Mouse (Mus musculus) CH12.LX (cell line): ENCODE data around the gene Zmynd8. TPM values are rescaled to one million over a fixed set of nuclear protein-coding genes. Genes with fewer than 3 reads are reported as not detected.

Experiments used
- DNase-seq: peaks from one replicate; pipeline ENCODE4 v3.0.0-alpha.2; 2013; ENCODE audit errors: extremely low read depth
- H3K27ac ChIP-seq: 2 replicates; pipeline ENCODE4 v1.5.1; 2012; ENCODE audit warnings: low read depth, mild to moderate bottlenecking, control low read depth, moderate library complexity; ENCODE audit not compliant: insufficient read depth
- H3K27me3 ChIP-seq: replicated peaks from 2 replicates; pipeline ENCODE3; 2012; ENCODE audit warnings: inconsistent platforms
- H3K36me3 ChIP-seq, 2 experiments: replicated peaks in 1 of 2; 2 replicates each; pipeline versions ENCODE3 to v1.6.1; 2012; ENCODE audit warnings: inconsistent platforms in 1 of 2, low read length in 1 of 2, mild to moderate bottlenecking in 1 of 2, mixed read lengths in 1 of 2, moderate library complexity in 1 of 2; ENCODE audit not compliant: control insufficient read depth in 1 of 2, insufficient read depth in 1 of 2
- H3K4me1 ChIP-seq, 2 experiments: 2 replicates each; pipeline ENCODE4 v1.6.1; 2012; ENCODE audit warnings: inconsistent platforms in 1 of 2, moderate library complexity in 1 of 2; ENCODE audit not compliant: insufficient read depth in 2 of 2, control insufficient read depth in 1 of 2
- H3K4me2 ChIP-seq: 2 replicates; pipeline ENCODE4 v1.6.1; 2012; ENCODE audit warnings: low read depth, mild to moderate bottlenecking, control low read depth; ENCODE audit not compliant: poor library complexity, insufficient read depth, severe bottlenecking
- H3K4me3 ChIP-seq, 3 experiments: fragments of 150-350 bp in 1 of 3; sonication (generic) in 1 of 3; replicated peaks in 1 of 3; 2 replicates each; pipeline versions ENCODE3 to v1.5.1; 2011 to 2012; ENCODE audit warnings: low read depth in 2 of 3, low read length in 2 of 3, mild to moderate bottlenecking in 2 of 3, moderate library complexity in 2 of 3, control low read depth in 1 of 3, improper control_type of control experiment in 1 of 3, inconsistent platforms in 1 of 3, mixed read lengths in 1 of 3; ENCODE audit not compliant: poor library complexity in 1 of 3
- H3K79me2 ChIP-seq: replicated peaks from 2 replicates; pipeline ENCODE4 v1.6.1; 2012; ENCODE audit warnings: mild to moderate bottlenecking, moderate library complexity; ENCODE audit not compliant: control insufficient read depth, poor library complexity, insufficient read depth, severe bottlenecking; ENCODE audit errors: extremely low read depth
- H3K9ac ChIP-seq: 2 replicates; pipeline ENCODE4 v1.6.1; 2012; ENCODE audit warnings: low read depth, mild to moderate bottlenecking, control low read depth, moderate library complexity; ENCODE audit not compliant: insufficient read depth
- H3K9me3 ChIP-seq: replicated peaks from 2 replicates; pipeline ENCODE3; 2012; ENCODE audit warnings: low read length, inconsistent platforms, mixed read lengths
- CHD2 ChIP-seq: IDR thresholded peaks from 2 replicates; pipeline ENCODE4 v1.6.1; 2011; ENCODE audit warnings: low read length, improper control_type of control experiment
- CTCF ChIP-seq, 2 experiments: IDR thresholded peaks in 1 of 2; conservative IDR thresholded peaks in 1 of 2; 2 replicates each; pipeline ENCODE4 v1.5.1; 2011 to 2012; ENCODE audit warnings: low read depth in 2 of 2, low read length in 2 of 2, improper control_type of control experiment in 1 of 2, inconsistent platforms in 1 of 2, mild to moderate bottlenecking in 1 of 2, moderate library complexity in 1 of 2
- E2F4 ChIP-seq: IDR thresholded peaks from 2 replicates; pipeline ENCODE4 v1.6.1; 2011; ENCODE audit warnings: low read depth, low read length, improper control_type of control experiment; ENCODE audit not compliant: insufficient replicate concordance
- EP300 ChIP-seq: IDR thresholded peaks from 2 replicates; pipeline ENCODE4 v1.6.1; 2011; ENCODE audit warnings: low read length, improper control_type of control experiment
- GABPA ChIP-seq: IDR thresholded peaks from 2 replicates; pipeline ENCODE4 v1.6.1; 2012; ENCODE audit warnings: low read depth, low read length, improper control_type of control experiment, inconsistent platforms; ENCODE audit not compliant: insufficient replicate concordance
- HCFC1 ChIP-seq: IDR thresholded peaks from 2 replicates; pipeline ENCODE4 v1.6.1; 2012; ENCODE audit warnings: low read depth, mild to moderate bottlenecking, inconsistent platforms, low read length, improper control_type of control experiment
- JUN ChIP-seq: IDR thresholded peaks from 2 replicates; pipeline ENCODE4 v1.6.1; 2011; ENCODE audit warnings: low read depth, mild to moderate bottlenecking, low read length, improper control_type of control experiment, moderate library complexity; ENCODE audit not compliant: insufficient read depth
- JUND ChIP-seq: conservative IDR thresholded peaks from 2 replicates; pipeline ENCODE4 v1.6.1; 2011; ENCODE audit warnings: low read depth, low read length, improper control_type of control experiment
- MAX ChIP-seq: IDR thresholded peaks from 2 replicates; pipeline ENCODE4 v1.6.1; 2011; ENCODE audit warnings: low read length, improper control_type of control experiment
- MXI1 ChIP-seq: IDR thresholded peaks from 2 replicates; pipeline ENCODE4 v1.6.1; 2011; ENCODE audit warnings: mild to moderate bottlenecking, low read depth, low read length, improper control_type of control experiment
- NELFE ChIP-seq: IDR thresholded peaks from 2 replicates; pipeline ENCODE4 v1.6.1; 2011; ENCODE audit warnings: low read depth, low read length, improper control_type of control experiment
- NRF1 ChIP-seq: IDR thresholded peaks from 2 replicates; pipeline ENCODE4 v1.6.1; 2014; ENCODE audit warnings: low read depth, mild to moderate bottlenecking, inconsistent platforms, low read length, improper control_type of control experiment, moderate library complexity
- PAX5 ChIP-seq: IDR thresholded peaks from 2 replicates; pipeline ENCODE4 v1.6.1; 2012; ENCODE audit warnings: low read length, inconsistent platforms, mixed read lengths
- POLR2A ChIP-seq: IDR thresholded peaks from 2 replicates; pipeline ENCODE4 v1.6.1; 2011; ENCODE audit warnings: low read depth, mild to moderate bottlenecking, improper control_type of control experiment, low read length
- POLR2AphosphoS2 ChIP-seq: IDR thresholded peaks from 2 replicates; pipeline ENCODE4 v1.6.1; 2011; ENCODE audit warnings: low read depth, low read length, improper control_type of control experiment
- RAD21 ChIP-seq: IDR thresholded peaks from 2 replicates; pipeline ENCODE4 v1.6.1; 2011; ENCODE audit warnings: low read depth, mild to moderate bottlenecking, low read length, improper control_type of control experiment, moderate library complexity
- SMC3 ChIP-seq: IDR thresholded peaks from 2 replicates; pipeline ENCODE4 v1.6.1; 2011; ENCODE audit warnings: low read depth, low read length, improper control_type of control experiment
- dilution Hi-C: fragments of 300-500 bp; cut with MboI; formaldehyde crosslinking; loops from 2 replicates; pipeline ENCODE4 v1.14.3; 2020; ENCODE audit warnings: low sequenced_read_pairs; ENCODE audit not compliant: extremely low pct_unique_long_range_greater_than_20kb, extremely low pct_ligation_motif_present
- in situ Hi-C: fragments of 300-500 bp; cut with MboI; formaldehyde crosslinking; loops from 3 replicates; pipeline ENCODE4 v1.14.3; 2019; ENCODE audit warnings: low sequenced_read_pairs, low pct_ligation_motif_present, low pct_unique_long_range_greater_than_20kb, mixed read lengths
- polyA plus RNA-seq: library from polyadenylated mRNA; unstranded; fragments of >175 nt; gene quantifications from 2 replicates; pipeline ENCODE4 v1.2.1, GENCODE M21; 2012; ENCODE audit warnings: low read depth; ENCODE audit not compliant: insufficient read length
- total RNA-seq, 2 experiments: library from RNA; depleted of rRNA; stranded (reverse); fragments of 300-350 nt in 1 of 2; fragments of >200 nt in 1 of 2; gene quantifications; 2 replicates each; pipeline ENCODE4 v1.2.3; 2012 to 2014

Zmynd8 gene
- total and polyA plus RNA-seq, 3 experiments = 33.6 to 84.5 (median 35.1) TPM

DNA sequence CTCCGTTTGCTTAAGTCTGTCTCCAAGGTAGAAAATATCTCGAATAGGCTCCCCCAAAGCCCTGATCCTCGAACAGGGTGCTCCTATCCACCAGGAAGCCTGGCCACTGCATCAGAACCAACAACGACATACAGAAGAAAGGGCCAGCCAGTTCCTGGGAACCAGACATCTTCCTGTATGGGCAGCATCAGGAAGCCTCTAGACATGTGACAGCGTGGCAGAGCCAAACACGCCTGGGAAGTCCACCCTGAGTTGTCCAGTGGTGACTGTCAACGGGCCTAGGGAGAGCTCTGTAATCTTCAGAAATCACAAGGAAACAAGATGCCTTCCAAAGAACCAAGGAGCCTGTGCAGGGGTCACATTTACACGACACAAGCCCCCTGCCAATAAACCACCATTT lies 52.0 kb downstream of the Zmynd8 start:
- Histone ChIP-seq H3K4me3 (no peak overlapping the region), H3K27ac (no peak overlapping the region), H3K36me3 (peaks cover 95 to 99% of the 10 kb centered on the region in 2 experiments), H3K4me2 (no peak overlapping the region), H3K27me3 (no peaks in the 10 kb centered on the region), H3K9me3 (no peaks in the 10 kb centered on the region), H3K9ac (no peak overlapping the region), H3K4me1 (0 out of 4 replicates have a peak, but pooled peaks cover 0 to 2% of the 10 kb centered on the region in 2 experiments), H3K79me2 (peaks cover 66% of the 10 kb centered on the region)
- in situ Hi-C loops (no loop called here), dilution Hi-C loops (no loop called here)
- no peak for DNase-seq
- TF ChIP-seq E2F4 (no peak), JUND (no peak), GABPA (no peak), CTCF (conservative IDR thresholded peaks at IDR 0.05 in 1 of 2, IDR thresholded peaks at IDR 0.05 in 1 of 2; ENCODE audit: low read depth in 2 of 2, low read length in 2 of 2) (no peak), SMC3 (no peak), RAD21 (no peak), CHD2 (no peak), PAX5 (no peak)

DNA sequence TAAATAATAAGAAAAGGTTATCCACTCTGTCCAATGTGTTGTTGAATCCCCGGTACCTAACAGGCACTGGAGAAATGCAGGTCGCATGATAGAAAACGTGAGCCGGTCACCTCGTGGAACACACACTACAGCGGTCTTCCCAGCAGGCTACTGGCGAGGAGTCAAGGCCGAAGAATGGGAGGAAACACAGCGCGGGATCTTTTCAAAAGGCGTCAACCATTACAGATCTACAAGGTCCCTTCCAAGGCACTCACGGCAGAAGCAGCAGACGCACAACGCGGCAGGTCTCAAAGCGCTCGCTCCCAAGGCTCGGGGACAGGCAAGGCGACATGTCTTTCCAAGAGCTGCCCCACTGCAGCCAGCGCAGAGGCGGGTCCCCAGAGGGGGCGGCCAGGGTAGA lies 53.3 kb downstream of the Zmynd8 start:
- Histone ChIP-seq H3K27me3 (no peaks in the 10 kb centered on the region), H3K79me2 (peaks cover 61% of the 10 kb centered on the region), H3K36me3 (peaks cover 96 to 100% of the 10 kb centered on the region in 2 experiments), H3K9ac (no peak overlapping the region), H3K27ac (no peak overlapping the region), H3K4me2 (no peak overlapping the region), H3K4me3 (no peak overlapping the region), H3K9me3 (no peaks in the 10 kb centered on the region), H3K4me1 (0 out of 4 replicates have a peak, but pooled peaks cover 0 to 2% of the 10 kb centered on the region in 2 experiments)
- dilution Hi-C loops = no loop called here
- in situ Hi-C loops = no loop called here
- DNase-seq = no peak
- TF ChIP-seq JUN = no peak
- no peak for TF ChIP-seq HCFC1
- TF ChIP-seq PAX5 = no peak

DNA sequence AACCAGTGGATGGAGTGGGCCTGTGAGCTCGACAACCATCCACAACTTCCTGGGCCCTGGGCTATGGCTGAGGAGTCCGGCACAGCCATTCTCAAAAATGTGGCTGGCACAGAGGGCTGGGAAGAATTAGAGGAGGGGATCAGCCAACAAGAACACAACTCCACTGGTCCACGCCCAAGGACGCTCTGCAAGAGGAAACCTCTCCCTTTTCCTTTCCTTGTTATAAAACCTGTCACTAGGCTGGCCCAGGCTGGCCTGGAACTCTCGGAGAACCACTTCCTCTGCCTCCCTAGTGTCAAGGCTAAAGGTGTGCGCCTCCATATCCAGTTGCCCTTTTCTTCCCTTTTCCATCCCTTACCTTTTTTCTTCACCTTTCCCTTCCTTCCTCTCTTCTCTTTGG lies 55.5 kb downstream of the Zmynd8 start:
- H3K27me3 ChIP-seq = no peaks in the 10 kb centered on the region
- H3K9me3 ChIP-seq = no peaks in the 10 kb centered on the region
- no peak overlapping the region for H3K9ac ChIP-seq
- peaks cover 41% of the 10 kb centered on the region for H3K79me2 ChIP-seq
- dilution Hi-C loops (no loop called here), in situ Hi-C loops (no loop called here)
- H3K4me1 ChIP-seq = no peaks in the 10 kb centered on the region
- H3K36me3 ChIP-seq = peaks cover 96 to 99% of the 10 kb centered on the region in 2 experiments
- no peak for TF ChIP-seq NRF1
- TF ChIP-seq NELFE = no peak
- no peak for TF ChIP-seq MAX
- no peak for TF ChIP-seq POLR2AphosphoS2
- no peak for TF ChIP-seq SMC3
- TF ChIP-seq MXI1 = no peak
- TF ChIP-seq EP300 = no peak
- TF ChIP-seq POLR2A = no peak
- H3K27ac ChIP-seq = no peak overlapping the region
- no peak for DNase-seq
- no peak overlapping the region for H3K4me2 ChIP-seq
- no peak overlapping the region for H3K4me3 ChIP-seq
